Mouse (Mus musculus) midbrain, embryonic 15.5 days (tissue): ENCODE data around the gene Mex3d. TPM values are rescaled to one million over a fixed set of nuclear protein-coding genes. Genes with fewer than 3 reads are reported as not detected.

Source experiments
- ATAC-seq: fragments of 200-750 bp; cut with Nextera tagmentation; replicated peaks from 2 replicates; pipeline ENCODE4 v1.8.0; 2017; ENCODE audit warnings: moderate TSS enrichment
- H3K27ac ChIP-seq: fragments of 300-500 bp; sonication (generic); 2 replicates; pipeline ENCODE4 v1.5.1; 2015; ENCODE audit warnings: mild to moderate bottlenecking, inconsistent platforms
- H3K27me3 ChIP-seq: fragments of 300-500 bp; sonication (generic); replicated peaks from 2 replicates; pipeline ENCODE4 v1.6.1; 2015; ENCODE audit warnings: inconsistent platforms
- H3K36me3 ChIP-seq: fragments of 300-500 bp; sonication (generic); replicated peaks from 2 replicates; pipeline ENCODE4 v1.6.1; 2015; ENCODE audit warnings: inconsistent platforms
- H3K4me1 ChIP-seq: fragments of 300-500 bp; sonication (generic); 2 replicates; pipeline ENCODE4 v1.6.1; 2015; ENCODE audit warnings: inconsistent platforms
- H3K4me2 ChIP-seq: fragments of 300-500 bp; sonication (generic); 2 replicates; pipeline ENCODE4 v1.6.1; 2015; ENCODE audit warnings: inconsistent platforms, mild to moderate bottlenecking, moderate library complexity
- H3K4me3 ChIP-seq: fragments of 300-500 bp; sonication (generic); 2 replicates; pipeline ENCODE4 v1.5.1; 2015; ENCODE audit warnings: mild to moderate bottlenecking, inconsistent platforms
- H3K9ac ChIP-seq: fragments of 300-500 bp; sonication (generic); 2 replicates; pipeline ENCODE4 v1.6.1; 2015; ENCODE audit warnings: mild to moderate bottlenecking, inconsistent platforms
- H3K9me3 ChIP-seq: fragments of 300-500 bp; sonication (generic); 2 replicates; pipeline ENCODE4 v1.6.1; 2016; ENCODE audit warnings: inconsistent platforms
- WGBS: fragments of 180-500 bp; shearing (Covaris S2); methylation state at CpG from one replicate; pipeline ENCODE4 v1.1.7; 2015; ENCODE audit warnings: mixed read lengths; 5-methylcytosine and 5-hydroxymethylcytosine counted together
- microRNA-seq: library from miRNA; unstranded; fragments of <30 nt; microRNA quantifications from one replicate; pipeline ENCODE4, GENCODE M21; 2016
- polyA plus RNA-seq: library from polyadenylated mRNA; unstranded; fragments of >200 nt; fragmentation: Nextera tagmentation; extraction: Ambion mirVana; gene quantifications from 2 replicates; pipeline ENCODE4 v1.2.1, GENCODE M21; 2015

Mex3d gene
- polyA plus RNA-seq, 1 experiment from 2014 or later = 18.3 TPM

DNA sequence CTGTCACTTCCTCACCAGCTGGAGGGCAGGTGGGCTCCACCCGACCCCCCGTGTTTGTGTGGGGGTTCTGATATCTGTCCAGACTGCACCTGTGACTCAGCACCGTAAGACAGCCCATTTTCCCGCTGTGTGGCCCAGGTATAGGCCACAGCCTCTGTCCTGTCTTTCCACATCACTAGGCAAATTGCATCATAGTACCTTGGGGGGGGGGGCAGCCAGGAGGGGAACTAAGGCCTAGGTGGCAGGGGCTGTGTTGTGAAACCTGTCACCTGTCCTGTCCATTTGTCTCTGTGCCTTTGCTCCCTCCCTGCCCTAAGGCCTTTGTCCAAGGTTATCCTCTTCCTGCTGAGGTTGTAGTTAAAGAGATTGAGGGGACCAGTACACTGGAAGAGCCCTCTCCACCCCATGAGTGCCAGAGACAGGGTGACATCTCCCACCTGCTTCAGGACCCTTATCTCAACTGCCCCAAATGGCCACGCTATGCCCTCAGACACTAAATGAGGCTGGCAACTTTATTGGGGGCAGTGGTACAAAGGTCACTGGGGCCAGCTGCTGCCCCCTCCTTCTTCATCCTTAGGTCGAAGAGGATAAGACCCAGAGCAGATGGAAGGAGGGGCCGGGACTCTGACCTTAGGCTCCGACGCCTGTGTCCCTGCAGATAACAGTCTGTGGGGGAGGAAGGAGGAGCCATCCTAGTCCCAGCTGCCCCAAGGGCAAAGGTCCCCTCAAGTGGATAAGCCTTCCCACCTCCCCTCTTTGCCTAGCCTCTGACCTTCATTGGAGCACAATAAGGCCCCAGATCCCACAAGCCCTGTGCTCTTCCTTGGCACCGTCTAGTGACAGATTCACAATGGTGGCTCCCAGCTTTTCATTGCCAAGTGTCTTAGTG lies 55.6 kb downstream of the Mex3d start:
- Histone ChIP-seq H3K36me3 (no peaks in the 10 kb centered on the region), H3K4me2 (no peak overlapping the region), H3K27me3 (peaks cover 4% of the 10 kb centered on the region; the same call in 1 of the 2 replicates), H3K4me3 (no peak overlapping the region), H3K9ac (no peak overlapping the region; the same call in 1 of the 2 replicates), H3K27ac (no peak overlapping the region), H3K9me3 (no peaks in the 10 kb centered on the region), H3K4me1 (peaks cover 13% of the 10 kb centered on the region)
- no peak for ATAC-seq
- WGBS = 67% methylated on average over 10 of the region's 10 CpGs

DNA sequence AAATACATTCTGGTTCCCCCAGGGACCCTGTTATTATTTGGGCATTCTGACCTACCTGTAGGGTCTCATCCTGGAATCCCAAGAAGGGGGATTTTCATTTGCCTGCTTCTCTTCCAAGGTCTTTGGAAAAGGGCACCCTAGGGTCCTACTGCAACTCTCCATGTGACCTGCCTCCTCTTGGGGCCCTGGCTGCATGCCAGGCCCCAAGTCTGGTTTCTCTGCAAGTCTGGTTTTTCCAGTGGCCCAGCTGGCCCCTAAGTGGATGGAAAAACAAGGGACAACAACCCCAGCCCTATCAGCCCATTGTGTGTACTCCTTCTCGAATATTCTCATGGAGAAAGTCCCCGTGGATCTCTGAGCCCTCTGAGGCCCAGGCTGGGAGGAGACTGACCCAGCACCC lies 56.6 kb downstream of the Mex3d start:
- WGBS = 90% methylated on average over 2 of the region's 2 CpGs

More for the DNA sequence above, 56.6 kb downstream of the Mex3d start:
- H3K27me3 ChIP-seq = peaks cover 6% of the 10 kb centered on the region; the same call in 1 of the 2 replicates
- no peak overlapping the region for H3K9ac ChIP-seq
- H3K27ac ChIP-seq = no peak overlapping the region
- H3K9me3 ChIP-seq = no peaks in the 10 kb centered on the region
- H3K36me3 ChIP-seq = no peaks in the 10 kb centered on the region
- peak overlapping the region; percentile 83 for H3K4me2 ChIP-seq
- peaks cover 13% of the 10 kb centered on the region for H3K4me1 ChIP-seq
- no peak overlapping the region for H3K4me3 ChIP-seq
- no peak for ATAC-seq

Small RNAs within 50 kb of the gene (microRNA-seq; reads per million reads assigned to microRNA genes)
- not detected for gene Gm22721

Other genes starting within 250 kb of the Mex3d start
- gene Atp5d, start 249.0 kb downstream of the Mex3d start, polyA plus RNA-seq = 444 and 468 TPM in 2 replicates
- 65.7 and 66.9 TPM in 2 replicates for gene Cbarp, start 246.8 kb downstream of the Mex3d start, polyA plus RNA-seq
- gene Midn, start 239.4 kb downstream of the Mex3d start, polyA plus RNA-seq = 29.5 and 29.9 TPM in 2 replicates
- gene Cirbp, start 221.7 kb downstream of the Mex3d start, polyA plus RNA-seq = 364 and 392 TPM in 2 replicates
- 13.3 and 14.7 TPM in 2 replicates for gene 1600002K03Rik, start 214.7 kb downstream of the Mex3d start, polyA plus RNA-seq
- gene Efna2, start 208.2 kb downstream of the Mex3d start, polyA plus RNA-seq = 53.4 and 54.6 TPM in 2 replicates
- 56.4 and 59.5 TPM in 2 replicates for gene Mum1, start 161.2 kb downstream of the Mex3d start, polyA plus RNA-seq
- gene Ndufs7, start 138.5 kb downstream of the Mex3d start, polyA plus RNA-seq = 290 and 305 TPM in 2 replicates
- 16.8 and 18.9 TPM in 2 replicates for gene Gamt, start 126.6 kb downstream of the Mex3d start, polyA plus RNA-seq
- gene Dazap1, start 126.2 kb downstream of the Mex3d start, polyA plus RNA-seq = 60.5 and 60.8 TPM in 2 replicates
- 516 and 528 TPM in 2 replicates for gene Rps15, start 95.2 kb downstream of the Mex3d start, polyA plus RNA-seq
- gene Apc2, start 91.7 kb downstream of the Mex3d start, polyA plus RNA-seq = 223 and 247 TPM in 2 replicates
- gene 2310011J03Rik, start 67.1 kb downstream of the Mex3d start, polyA plus RNA-seq = 25.4 and 28.0 TPM in 2 replicates
- gene Pcsk4, start 58.2 kb downstream of the Mex3d start, polyA plus RNA-seq = 4.4 and 5.8 TPM in 2 replicates
- gene Reep6, start 57.7 kb downstream of the Mex3d start, polyA plus RNA-seq = 5.5 TPM in 2 replicates
- gene Adamtsl5, start 39.2 kb downstream of the Mex3d start, polyA plus RNA-seq = 0.67 and 0.79 TPM in 2 replicates
- gene Plk5, start 31.2 kb downstream of the Mex3d start, polyA plus RNA-seq = 6.2 TPM in 2 replicates
- 227 and 250 TPM in 2 replicates for gene Mbd3, start 11.9 kb upstream of the Mex3d start, polyA plus RNA-seq
- 581 and 629 TPM in 2 replicates for gene Uqcr11, start 19.2 kb upstream of the Mex3d start, polyA plus RNA-seq
- gene Tcf3, start 46.0 kb upstream of the Mex3d start, polyA plus RNA-seq = 44.9 and 55.8 TPM in 2 replicates
- 1.9 and 2.6 TPM in 2 replicates for gene Onecut3, start 107.2 kb upstream of the Mex3d start, polyA plus RNA-seq
- 0.90 and 1.2 TPM in 2 replicates for gene Atp8b3, start 151.5 kb upstream of the Mex3d start, polyA plus RNA-seq
- 33.9 and 35.0 TPM in 2 replicates for gene Rexo1, start 173.9 kb upstream of the Mex3d start, polyA plus RNA-seq
- gene Klf16, start 189.7 kb upstream of the Mex3d start, polyA plus RNA-seq = 6.0 and 6.3 TPM in 2 replicates
- 126 and 152 TPM in 2 replicates for gene Abhd17a, start 202.7 kb upstream of the Mex3d start, polyA plus RNA-seq
- 65.0 and 66.2 TPM in 2 replicates for gene Scamp4, start 215.2 kb upstream of the Mex3d start, polyA plus RNA-seq
- 6.0 and 6.9 TPM in 2 replicates for gene Adat3, start 215.2 kb upstream of the Mex3d start, polyA plus RNA-seq
- 4.6 and 5.0 TPM in 2 replicates for gene Gm49322, start 218.4 kb upstream of the Mex3d start, polyA plus RNA-seq
- gene Csnk1g2, start 235.2 kb upstream of the Mex3d start, polyA plus RNA-seq = 107 and 123 TPM in 2 replicates